Mouse (Mus musculus) lung, adult 2 months (tissue): Measurements from ENCODE around the gene Pigp. TPM values are rescaled to one million over a fixed set of nuclear protein-coding genes. Genes with fewer than 3 reads are reported as not detected.

Experiments used
- DNase-seq: peaks from one replicate; pipeline ENCODE4 v3.0.0; 2022
- H3K4me1 ChIP-seq: fragments of 200-500 bp; 2 replicates; pipeline ENCODE4 v1.6.1; 2011; ENCODE audit warnings: low read length; ENCODE audit not compliant: control insufficient read depth, insufficient read depth
- H3K4me3 ChIP-seq: fragments of 200-500 bp; replicated peaks from 2 replicates; pipeline ENCODE3; 2011; ENCODE audit warnings: low read depth, mild to moderate bottlenecking, control low read depth, low read length; ENCODE audit errors: extremely low read depth
- CTCF ChIP-seq: fragments of 200-500 bp; IDR thresholded peaks from 2 replicates; pipeline ENCODE4 v1.5.1; 2011; ENCODE audit warnings: mild to moderate bottlenecking, low read length, control low read depth; ENCODE audit not compliant: insufficient read depth
- POLR2A ChIP-seq: fragments of 200-500 bp; IDR thresholded peaks from 2 replicates; pipeline ENCODE4 v1.6.1; 2011; ENCODE audit warnings: low read depth, mild to moderate bottlenecking, control low read depth, low read length, borderline replicate concordance; ENCODE audit errors: extremely low read depth
- WGBS: fragments of 180-500 bp; shearing (Covaris S2); methylation state at CpG from one replicate; pipeline ENCODE4 v1.1.7; 2018; 5-methylcytosine and 5-hydroxymethylcytosine counted together
- polyA plus RNA-seq: library from polyadenylated mRNA; depleted of rRNA; stranded (reverse); fragments of >200 nt; gene quantifications from 2 replicates; pipeline ENCODE4 v1.2.3, GENCODE M21; 2012; rRNA removed

Pigp gene
- polyA plus RNA-seq, 1 experiment: 23.8 TPM

- peak overlapping the region; percentile 31 for H3K4me3 ChIP-seq
These were observed 59.7 kb downstream of the Pigp start for GRCm38 (mm10) chr16:94311931-94312330.

GRCm38 (mm10) chr16:94311416-94311815 is 60.2 kb downstream of the Pigp start:
- no peaks in the 10 kb centered on the region; the same call in 1 of the 2 replicates for H3K4me1 ChIP-seq
- TF ChIP-seq CTCF (no peak), POLR2A (no peak)
- H3K4me3 ChIP-seq: no peak overlapping the region
- WGBS: 67% methylated on average over 1 of the region's 1 CpGs
- no peak for DNase-seq

More at GRCm38 (mm10) chr16:94311931-94312330, 59.7 kb downstream of the Pigp start:
- 60% methylated on average over 4 of the region's 4 CpGs for WGBS
- TF ChIP-seq POLR2A: no peak
- no peak for DNase-seq
- peaks cover 3% of the 10 kb centered on the region; the same call in 1 of the 2 replicates for H3K4me1 ChIP-seq

GRCm38 (mm10) chr16:94309025-94309424 is 62.6 kb downstream of the Pigp start:
- Histone ChIP-seq H3K4me1 (no peaks in the 10 kb centered on the region; the same call in 1 of the 2 replicates), H3K4me3 (no peak overlapping the region)
- no peak for DNase-seq
- TF ChIP-seq CTCF (no peak), POLR2A (no peak)
- WGBS: 77% methylated on average over 4 of the region's 4 CpGs

Other genes starting within 250 kb of the Pigp start
- 8.9 and 9.5 TPM in 2 replicates for gene Hlcs, start 58.3 kb downstream of the Pigp start, polyA plus RNA-seq
- gene Ripply3, start 43.4 kb downstream of the Pigp start, polyA plus RNA-seq: 34.6 and 38.6 TPM in 2 replicates
- gene Ttc3, start 1.2 kb downstream of the Pigp start, polyA plus RNA-seq: 25.9 and 26.5 TPM in 2 replicates
- 25.8 and 40.7 TPM in 2 replicates for gene Vps26c, start 155.0 kb upstream of the Pigp start, polyA plus RNA-seq
- gene Dyrk1a, start 198.2 kb upstream of the Pigp start, polyA plus RNA-seq: 26.1 and 32.4 TPM in 2 replicates